Mouse (Mus musculus) fibroblast of lung, adult 2 months (primary cell): ENCODE measurements around the gene Lgi2.

Experiments used
- DNase-seq: peaks from one replicate; pipeline ENCODE4 v3.0.0-alpha.2; 2011; ENCODE audit warnings: low read depth

Gene Lgi2

DNA sequence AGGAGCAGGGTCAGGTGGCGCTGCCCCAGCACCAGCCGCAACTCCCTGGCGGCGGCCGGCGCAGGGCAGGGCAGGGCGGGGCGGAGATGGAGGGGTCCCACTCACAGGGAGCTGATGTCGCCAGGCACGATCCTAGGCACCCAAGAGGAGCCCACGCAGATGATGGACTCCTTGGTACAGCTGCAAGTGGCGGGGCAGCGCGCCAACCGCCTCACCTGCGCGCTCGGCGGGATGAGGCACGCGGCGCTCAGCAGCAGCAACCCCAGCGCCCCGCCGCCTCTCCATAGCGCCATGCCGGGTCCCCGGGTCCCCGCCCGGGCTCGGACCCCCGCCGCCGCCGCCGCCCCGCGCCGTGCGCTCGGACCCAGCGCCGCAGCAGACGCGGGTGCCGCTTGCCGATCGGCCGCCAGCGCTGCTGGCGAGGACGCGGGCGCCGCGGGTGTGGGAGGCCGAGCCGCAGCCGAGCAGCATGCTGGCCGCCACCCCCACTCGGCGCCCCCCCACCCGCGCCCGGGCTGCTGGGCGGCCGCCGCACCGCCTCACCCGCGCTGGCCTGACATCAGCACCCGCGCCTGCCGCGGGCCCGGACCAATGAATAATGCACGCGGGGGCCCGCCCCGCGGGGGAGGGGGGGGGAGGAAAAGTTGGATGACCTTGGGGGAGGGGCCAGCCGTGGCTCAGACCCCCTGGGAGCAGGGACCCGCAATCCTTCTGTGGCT, at the start of gene Lgi2:
Lgi2 (minus strand) TSS at position 650 of the 719 bp plus-strand sequence.
- DNase-seq, result no peak

DNA sequence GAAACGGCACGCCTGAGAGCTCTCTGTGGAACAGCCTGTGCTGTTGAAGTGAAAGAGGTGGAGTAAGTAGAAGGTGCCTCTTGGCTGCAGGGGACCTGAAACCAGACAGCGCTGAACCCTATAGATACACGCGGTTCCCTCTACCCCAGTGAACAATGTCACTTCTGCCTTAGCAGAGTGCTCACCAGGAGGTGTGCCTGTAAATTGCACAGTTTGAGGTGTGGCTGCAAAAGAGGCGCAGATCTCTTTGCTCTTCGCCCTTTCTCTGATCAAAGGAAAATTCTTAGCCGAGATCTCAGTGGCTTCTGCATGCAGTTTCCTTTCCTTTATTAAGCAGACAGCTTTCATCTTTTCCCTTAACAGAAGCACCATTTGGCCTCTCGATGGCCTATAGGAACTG, 49.2 kb upstream of the Lgi2 start:
- no peak for DNase-seq

- DNase-seq, result no peak
Observed at GRCm38 (mm10) chr5:52614686-52615085, 48.4 kb upstream of the Lgi2 start.

DNA sequence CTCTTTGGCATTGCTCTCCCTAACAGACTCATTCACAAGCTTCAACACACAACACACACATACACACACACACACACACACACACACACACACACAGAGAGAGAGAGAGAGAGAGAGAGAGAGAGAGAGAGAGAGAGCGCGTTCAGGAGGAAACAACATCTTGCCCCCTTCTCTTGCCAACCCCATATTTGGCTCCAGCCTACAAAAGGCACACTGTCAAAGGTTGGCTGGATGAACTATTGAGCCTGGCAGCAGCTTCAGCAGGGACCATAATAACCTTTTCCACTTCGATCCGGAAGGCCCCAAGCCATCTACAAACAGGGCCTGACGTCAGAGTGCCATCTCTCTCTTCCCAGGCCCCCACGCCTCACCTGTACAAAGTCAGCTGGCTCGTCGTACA, 46.5 kb upstream of the Lgi2 start:
- DNase-seq, result no peak

GRCm38 (mm10) chr5:52611315-52611895, 45.1 kb upstream of the Lgi2 start:
- no peak for DNase-seq

DNA sequence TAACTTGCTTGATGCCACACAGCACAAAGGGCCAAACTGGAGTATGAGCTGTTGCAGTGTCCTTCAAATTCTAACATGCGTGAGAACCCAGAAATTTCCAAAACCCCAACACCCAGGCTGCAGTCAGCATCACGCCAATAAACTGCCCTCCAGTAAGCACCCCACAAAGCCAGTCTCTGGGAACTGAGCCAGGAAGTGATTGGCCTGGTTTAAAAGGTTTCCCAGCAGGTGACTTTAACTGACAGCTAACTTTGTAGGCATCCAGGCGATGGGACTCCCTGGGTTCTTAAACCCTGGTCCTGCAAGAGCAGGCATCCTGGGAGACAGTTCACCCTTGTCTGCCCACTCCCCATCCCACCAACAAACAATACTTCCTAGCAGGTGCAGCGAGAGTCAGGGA, 44.0 kb upstream of the Lgi2 start:
- DNase-seq, result no peak

DNA sequence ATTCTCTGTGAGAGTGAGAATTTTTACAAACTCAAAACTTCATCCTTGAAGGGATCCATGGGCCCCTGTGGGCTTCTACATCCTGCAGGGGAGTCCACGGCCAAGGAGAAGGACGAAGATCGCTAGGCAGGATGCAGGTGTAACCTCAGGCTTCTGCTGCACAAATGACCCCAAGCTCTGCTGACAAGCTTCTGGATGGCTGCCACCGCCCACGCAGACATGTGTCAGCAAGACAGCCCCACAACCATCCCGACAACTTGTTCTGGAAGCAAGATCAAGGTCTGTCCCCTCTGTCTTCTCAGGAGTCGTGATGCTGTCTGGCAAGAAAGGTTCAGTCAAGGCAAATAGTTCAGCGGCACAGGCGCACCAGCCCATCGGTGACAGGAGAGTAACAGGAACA, 43.4 kb upstream of the Lgi2 start:
- no peak for DNase-seq

DNA sequence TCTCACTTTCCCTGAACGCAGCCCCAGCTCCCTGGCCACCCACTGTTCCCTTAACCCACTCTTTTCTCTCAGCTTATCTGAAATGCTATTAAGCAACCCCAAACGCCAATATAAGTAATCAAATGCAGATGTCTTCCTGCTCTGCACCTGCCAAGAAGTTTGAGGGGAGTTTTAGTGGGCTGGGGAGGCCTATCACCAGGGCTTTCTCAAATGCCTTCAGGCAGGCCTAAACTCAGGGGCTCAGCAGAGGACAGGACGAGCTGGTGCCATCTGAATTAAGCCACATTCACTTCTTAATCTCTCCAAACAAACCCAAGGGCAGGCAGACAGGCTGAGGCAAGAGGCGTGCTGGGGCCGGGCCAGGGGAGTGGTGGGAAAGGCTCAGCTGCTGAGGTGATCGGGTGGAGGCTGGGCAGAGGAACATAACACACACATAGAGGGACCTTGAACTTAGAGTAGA, 38.4 kb upstream of the Lgi2 start:
- DNase-seq, result no peak

GRCm38 (mm10) chr5:52590612-52591011, 24.4 kb upstream of the Lgi2 start:
- no peak for DNase-seq

DNA sequence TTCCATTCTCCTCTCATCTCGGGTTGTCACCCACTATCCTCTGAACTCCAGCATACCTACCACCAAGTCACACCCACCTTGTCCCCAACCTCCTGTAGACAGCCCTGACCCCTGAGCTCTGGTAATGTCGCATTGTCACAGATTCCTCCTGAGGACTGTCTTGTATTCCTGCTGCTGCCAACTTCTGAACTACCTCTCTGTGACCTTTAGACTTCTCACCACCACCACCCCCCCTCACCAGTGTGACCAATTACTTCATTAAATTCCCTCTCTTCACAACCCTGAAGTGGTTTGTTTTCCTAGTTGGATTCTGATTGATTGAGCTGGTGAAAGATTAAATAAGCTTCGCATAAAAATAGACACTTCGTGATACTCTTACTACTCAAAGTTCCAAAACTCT, 22.4 kb upstream of the Lgi2 start:
- no peak for DNase-seq

DNA sequence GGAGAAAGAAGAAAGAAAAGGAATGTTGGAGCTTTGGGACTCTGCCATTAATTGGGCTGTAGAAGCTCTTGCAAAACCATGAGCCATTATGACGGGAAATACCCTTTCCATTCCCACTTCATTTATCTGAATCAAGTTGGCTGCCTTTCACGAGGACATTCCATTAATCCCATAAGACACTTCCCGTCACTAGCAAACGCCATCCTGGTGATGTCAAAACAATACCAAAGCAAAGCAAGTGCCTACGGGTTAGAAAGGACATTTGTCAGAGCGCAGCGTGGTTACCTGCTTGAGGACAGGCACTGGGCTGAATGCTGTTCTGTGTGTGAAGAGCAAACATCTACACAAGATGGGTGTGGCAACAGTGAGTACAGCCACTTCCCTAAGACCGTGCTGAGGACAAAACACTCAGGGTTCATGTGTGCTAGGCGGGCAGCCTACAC, 21.1 kb upstream of the Lgi2 start:
- DNase-seq, result peak; percentile 29

- DNase-seq, result no peak
Observed at GRCm38 (mm10) chr5:52572572-52572971, 6.3 kb upstream of the Lgi2 start.

GRCm38 (mm10) chr5:52570746-52571145, 4.5 kb upstream of the Lgi2 start:
- no peak for DNase-seq

DNA sequence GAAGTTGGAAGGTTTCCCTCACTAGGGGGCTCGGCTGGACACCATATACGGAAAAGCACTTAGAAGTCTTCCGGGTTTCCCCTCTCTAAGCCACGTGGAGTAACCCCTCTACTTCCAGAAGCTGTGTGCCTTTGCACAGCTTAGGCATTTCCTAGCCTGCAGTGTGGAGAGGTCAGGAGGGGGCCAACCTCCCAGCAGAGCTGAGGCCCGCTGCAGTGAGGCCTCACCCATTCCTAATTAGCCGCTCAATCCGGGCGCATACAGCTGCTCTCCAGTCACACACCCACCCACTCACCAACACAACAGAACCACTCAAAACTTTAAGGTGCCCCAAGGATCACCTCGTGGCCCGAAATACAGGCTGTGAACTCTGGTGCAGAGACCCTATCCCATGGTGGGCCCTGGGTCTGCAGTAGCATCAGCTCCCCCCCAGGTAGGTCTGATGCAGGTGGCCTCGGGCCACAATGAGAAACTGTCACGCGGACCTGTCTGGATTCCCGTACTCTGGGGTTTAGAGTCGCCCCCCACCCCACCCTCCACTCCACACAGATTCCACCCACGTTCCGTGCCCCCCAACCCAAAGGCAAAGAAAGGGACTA, 949 bp downstream of the Lgi2 start:
- DNase-seq, result no peak

DNA sequence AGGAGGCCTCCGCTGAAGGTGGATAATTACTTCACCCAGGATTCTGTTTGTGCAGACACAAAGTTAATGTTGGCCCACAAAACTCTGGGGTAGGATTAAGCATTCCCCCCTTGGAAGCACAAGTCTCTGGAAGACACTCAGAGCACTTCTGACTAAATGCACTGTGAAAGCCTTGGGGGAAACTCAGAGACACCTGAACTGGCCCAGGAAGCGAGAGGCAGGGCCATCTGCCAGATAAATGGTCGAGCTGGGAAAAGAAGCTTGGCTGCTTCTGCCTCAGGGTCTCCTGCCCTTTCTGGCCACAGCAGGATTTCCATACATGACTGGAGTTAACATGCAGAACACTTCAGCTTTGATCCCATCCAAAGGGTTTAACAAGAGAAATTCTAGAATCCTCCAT, 1.9 kb downstream of the Lgi2 start:
- no peak for DNase-seq

DNA sequence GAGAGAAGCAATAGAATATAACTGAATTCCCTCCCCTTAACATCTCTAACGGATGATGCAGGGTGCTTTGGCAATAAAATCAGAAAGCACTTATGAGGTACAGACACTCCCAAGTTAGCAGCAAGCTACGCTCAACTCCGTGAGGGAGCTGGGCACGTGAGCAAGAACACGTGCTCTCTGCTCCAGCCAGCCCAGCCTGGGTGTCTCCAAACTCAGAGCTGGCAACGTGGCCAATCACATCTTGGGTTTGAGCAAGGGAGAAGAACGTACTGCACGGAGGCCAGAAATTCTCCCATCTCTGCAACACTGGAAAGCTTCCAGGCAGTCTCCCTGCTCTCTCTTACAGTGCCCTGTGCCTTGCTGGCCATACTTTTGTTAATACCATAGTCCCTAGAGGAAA, 6.0 kb downstream of the Lgi2 start:
- no peak for DNase-seq

DNA sequence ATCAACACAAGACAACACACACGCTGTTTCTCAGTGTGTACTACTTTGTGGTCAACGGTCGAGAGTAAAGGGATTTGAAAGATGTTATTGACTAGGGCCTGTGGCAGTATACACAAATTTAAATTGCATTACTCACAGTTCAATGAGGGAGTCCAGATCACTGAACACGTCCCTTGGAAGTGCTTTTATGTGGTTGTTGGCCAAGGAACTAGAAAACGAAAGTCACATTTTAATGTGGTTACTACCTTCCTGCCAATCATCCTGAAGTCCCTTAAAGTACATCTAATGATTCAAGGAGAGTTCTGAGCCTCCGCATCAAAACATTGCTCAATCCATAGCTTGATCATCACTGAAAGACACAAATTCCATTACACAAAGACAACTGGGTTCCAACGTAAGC, 10.7 kb downstream of the Lgi2 start:
- DNase-seq, result no peak

GRCm38 (mm10) chr5:52551318-52551632, 15.0 kb downstream of the Lgi2 start:
- DNase-seq, result no peak

- no peak for DNase-seq
Observed at GRCm38 (mm10) chr5:52550613-52551317, 15.5 kb downstream of the Lgi2 start.

GRCm38 (mm10) chr5:52546950-52547349, 19.3 kb downstream of the Lgi2 start:
- no peak for DNase-seq

DNA sequence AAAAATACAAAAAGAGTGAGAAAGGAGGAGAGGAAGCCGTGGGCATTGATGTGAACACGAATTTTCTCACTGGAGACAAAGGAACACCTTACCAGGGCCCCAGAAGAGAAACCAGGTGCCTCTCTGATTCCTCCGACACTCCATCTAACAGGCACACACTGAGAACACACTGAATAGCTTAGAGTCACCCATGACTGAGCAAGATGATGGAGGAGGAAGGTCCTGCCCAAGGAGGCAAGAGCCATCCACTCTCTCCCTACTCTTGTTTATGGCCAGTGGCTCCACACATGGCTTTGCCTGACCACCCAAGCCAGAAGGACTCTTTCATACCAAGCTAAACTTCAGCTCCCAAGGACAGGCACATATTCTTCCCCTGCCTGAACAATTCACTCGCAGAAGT, 22.5 kb downstream of the Lgi2 start:
- no peak for DNase-seq

DNA sequence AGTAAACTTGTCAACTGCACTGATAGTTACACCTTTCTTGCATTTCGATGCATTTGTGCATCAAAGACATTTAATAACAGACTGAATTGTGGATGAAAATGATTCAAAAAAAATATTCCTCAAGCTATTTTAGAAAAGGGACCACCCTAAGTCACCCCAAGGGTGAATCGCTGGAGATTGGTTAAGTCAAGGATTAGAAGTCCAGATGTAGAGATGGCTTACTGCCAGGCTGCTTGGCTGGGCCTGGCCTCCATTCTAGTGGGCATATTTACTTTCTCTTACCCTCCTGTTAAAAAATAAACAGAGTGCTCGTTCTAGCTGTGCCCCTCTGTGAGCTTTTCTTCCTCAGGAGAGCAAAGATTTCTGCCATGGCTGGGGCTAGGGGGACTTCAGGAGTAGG, 26.1 kb downstream of the Lgi2 start:
- no peak for DNase-seq

DNA sequence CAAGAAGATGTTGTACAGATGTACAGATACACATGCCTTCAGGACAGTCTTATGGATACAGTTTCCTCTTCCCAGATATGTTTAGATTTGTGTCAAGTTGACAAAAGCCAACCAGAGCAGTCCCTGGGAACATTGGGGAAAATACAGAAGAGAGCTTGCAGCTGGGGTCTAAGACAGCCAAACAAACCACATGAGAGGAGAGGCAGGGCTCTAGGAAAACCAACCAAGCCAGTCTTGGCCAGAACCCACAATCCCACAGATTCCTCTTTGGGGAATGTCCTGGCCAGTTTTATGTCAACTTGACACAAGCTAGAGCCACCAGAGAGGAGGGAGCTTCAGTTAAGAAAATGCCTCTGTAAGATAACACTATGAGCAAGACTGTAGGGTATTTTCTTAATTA, 26.8 kb downstream of the Lgi2 start:
- DNase-seq, result no peak
